Comparison of ENCODE assay signal across 8 mouse cellular contexts in the genomic region with DNA sequence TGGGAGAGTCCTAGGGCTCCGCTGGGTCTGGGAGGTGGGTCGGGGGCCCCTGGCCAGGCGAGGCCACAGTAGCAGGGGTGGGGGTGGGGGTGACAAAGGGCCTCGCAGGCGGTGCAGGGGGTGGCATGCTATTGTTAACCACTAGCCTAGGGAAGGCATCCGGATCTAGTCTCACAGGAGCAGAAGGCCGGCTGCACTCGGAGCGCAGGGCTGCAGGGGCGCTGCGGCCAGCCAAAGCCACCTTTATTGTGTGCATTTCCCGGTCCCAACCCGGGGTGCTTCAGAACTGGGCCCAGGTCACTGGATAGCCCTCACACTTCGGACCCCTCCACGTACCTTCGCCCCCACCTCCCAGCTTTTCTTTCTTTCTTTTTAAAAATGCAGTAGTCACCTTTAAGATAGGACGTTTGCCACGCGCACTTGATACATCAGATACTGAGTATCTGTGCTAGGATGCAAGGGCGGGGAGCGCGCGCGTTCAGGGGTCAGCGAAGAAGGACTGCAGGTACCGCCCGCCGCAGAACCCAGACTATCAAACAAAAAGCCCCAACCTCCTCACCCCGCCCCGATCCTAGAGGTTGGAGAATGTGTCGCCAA. TPM values are rescaled to one million over a fixed set of nuclear protein-coding genes. Genes with fewer than 3 reads are reported as not detected.
DNase-seq lines count a peak whose midpoint lies in the region; ATAC-seq and TF ChIP-seq lines count a peak whose summit lies in the region.

No protein-coding gene starts in this region.

- peak overlapping the region; percentile 95 for H3K4me2 ChIP-seq in kidney, embryonic 14.5 days (replicated peaks; ENCODE audit: low read depth, low read length)
- peak overlapping the region; percentile 82 for H3K4me2 ChIP-seq in liver, postnatal 0 days (ENCODE audit: low read depth, low read length)

- 1% methylated on average over 31 of the region's 31 CpGs for WGBS in spleen, adult 2 months
- under 1% methylated on average over 31 of the region's 31 CpGs for WGBS in heart, embryonic 10.5 days
- WGBS in kidney, embryonic 14.5 days = under 1% methylated on average over 31 of the region's 31 CpGs
- 1% methylated on average over 30 of the region's 31 CpGs for WGBS in liver, postnatal 0 days (ENCODE audit: insufficient replicate concordance)
- under 1% methylated on average over 31 of the region's 31 CpGs for WGBS in small intestine, adult 2 months

- H3K4me3 ChIP-seq in spleen, adult 2 months (ENCODE audit: extremely low read depth, insufficient read depth, insufficient read length) = peak overlapping the region; percentile 45; the same call in 1 of the 2 replicates
- peak overlapping the region; percentile 72 for H3K4me3 ChIP-seq in heart, embryonic 10.5 days
- H3K4me3 ChIP-seq in kidney, embryonic 14.5 days (ENCODE audit: low read length) = peak overlapping the region; percentile 54
- peak overlapping the region; percentile 55 for H3K4me3 ChIP-seq in liver, postnatal 0 days (ENCODE audit: low read depth, low read length)
- peak overlapping the region; percentile 81 for H3K4me3 ChIP-seq in small intestine, adult 2 months (ENCODE audit: low read depth, low read length)

- no peak for TF ChIP-seq CTCF in spleen, adult 2 months (IDR thresholded peaks at IDR 0.05; ENCODE audit: extremely low read depth, insufficient read depth, insufficient read length, insufficient replicate concordance)
- TF ChIP-seq CTCF in liver, postnatal 0 days (IDR thresholded peaks at IDR 0.05; ENCODE audit: low read depth) = no peak
- TF ChIP-seq CTCF in small intestine, adult 2 months (IDR thresholded peaks at IDR 0.05; ENCODE audit: extremely low read depth, insufficient read length, insufficient replicate concordance, low read depth, low read length) = no peak

- TF ChIP-seq EP300 in liver, postnatal 0 days (IDR thresholded peaks at IDR 0.05; ENCODE audit: low read depth) = no peak

- peak; percentile 16 for ATAC-seq in kidney, embryonic 14.5 days (ENCODE audit: low FRiP score, low TSS enrichment)
- no peak for ATAC-seq in liver, postnatal 0 days
- no peak for ATAC-seq in activated CD4-positive, CD25-positive, alpha-beta regulatory T cell, adult 4 months

- H3K27me3 ChIP-seq in spleen, adult 2 months (ENCODE audit: control insufficient read depth, insufficient read depth, low read length) = peaks cover 55% of the 10 kb centered on the region
- peaks cover 73% of the 10 kb centered on the region for H3K27me3 ChIP-seq in heart, embryonic 10.5 days (ENCODE audit: insufficient read depth, poor library complexity, severe bottlenecking)
- H3K27me3 ChIP-seq in kidney, embryonic 14.5 days (ENCODE audit: control insufficient read depth, insufficient read depth, low read length) = peaks cover 49% of the 10 kb centered on the region
- H3K27me3 ChIP-seq in liver, postnatal 0 days (ENCODE audit: insufficient read depth, low read length) = peaks cover 75% of the 10 kb centered on the region
- H3K27me3 ChIP-seq in small intestine, adult 2 months (ENCODE audit: control insufficient read depth, insufficient read depth, low read length) = peaks cover 24% of the 10 kb centered on the region; the same call in 1 of the 2 replicates

- H3K9me3 ChIP-seq in heart, embryonic 10.5 days = no peaks in the 10 kb centered on the region
- no peaks in the 10 kb centered on the region for H3K9me3 ChIP-seq in kidney, embryonic 14.5 days (ENCODE audit: control insufficient read depth, low read length)
- no peaks in the 10 kb centered on the region for H3K9me3 ChIP-seq in liver, postnatal 0 days (ENCODE audit: low read length)

- no peak overlapping the region for H3K27ac ChIP-seq in spleen, adult 2 months (ENCODE audit: insufficient read depth, low read length)
- H3K27ac ChIP-seq in heart, embryonic 10.5 days = peak overlapping the region; percentile 86
- H3K27ac ChIP-seq in kidney, embryonic 14.5 days (ENCODE audit: low read depth, low read length) = peak overlapping the region; percentile 30; the same call in 1 of the 2 replicates
- no peak overlapping the region for H3K27ac ChIP-seq in liver, postnatal 0 days (ENCODE audit: low read depth)
- no peak overlapping the region for H3K27ac ChIP-seq in small intestine, adult 2 months (ENCODE audit: insufficient read depth, low read depth, low read length)

- H3K9ac ChIP-seq in kidney, embryonic 14.5 days (ENCODE audit: low read depth, low read length) = peak overlapping the region; percentile 63
- H3K9ac ChIP-seq in liver, postnatal 0 days (replicated peaks) = no peak overlapping the region

- no peak for TF ChIP-seq POLR2A in spleen, adult 2 months (IDR thresholded peaks at IDR 0.05; ENCODE audit: low read depth, low read length)
- TF ChIP-seq POLR2A in small intestine, adult 2 months (IDR thresholded peaks at IDR 0.05; ENCODE audit: low read depth, low read length) = no peak

- no peak for DNase-seq in spleen, adult 2 months (ENCODE audit: low read depth in 1 of 2, low spot score in 2 of 2)
- no peak for DNase-seq in spleen, postnatal 36 days (ENCODE audit: low spot score in 2 of 2)
- peak; percentile 69 to 80 for DNase-seq in cerebellum, postnatal 10 days
- no peak for DNase-seq in heart, embryonic 10.5 days (ENCODE audit: low spot score)
- peak; percentile 24 for DNase-seq in liver, postnatal 0 days

- H3K4me1 ChIP-seq in spleen, adult 2 months (ENCODE audit: control insufficient read depth, insufficient read depth, insufficient read length) = peaks cover 22% of the 10 kb centered on the region
- H3K4me1 ChIP-seq in heart, embryonic 10.5 days = peaks cover 41% of the 10 kb centered on the region
- H3K4me1 ChIP-seq in kidney, embryonic 14.5 days (ENCODE audit: control insufficient read depth, insufficient read depth, low read length) = peaks cover 10% of the 10 kb centered on the region; the same call in 1 of the 2 replicates
- peaks cover 27% of the 10 kb centered on the region for H3K4me1 ChIP-seq in liver, postnatal 0 days (ENCODE audit: insufficient read depth)
- H3K4me1 ChIP-seq in small intestine, adult 2 months (ENCODE audit: control insufficient read depth, insufficient read depth, insufficient read length, low read length) = peaks cover 5% of the 10 kb centered on the region; the same call in 1 of the 2 replicates

- H3K36me3 ChIP-seq in spleen, adult 2 months (ENCODE audit: control insufficient read depth, insufficient read depth, low read length) = no peaks in the 10 kb centered on the region
- no peaks in the 10 kb centered on the region for H3K36me3 ChIP-seq in heart, embryonic 10.5 days
- H3K36me3 ChIP-seq in kidney, embryonic 14.5 days (ENCODE audit: control insufficient read depth, insufficient read depth, low read length) = no peaks in the 10 kb centered on the region
- no peaks in the 10 kb centered on the region for H3K36me3 ChIP-seq in liver, postnatal 0 days (replicated peaks; ENCODE audit: insufficient read depth, low read length)
- no peaks in the 10 kb centered on the region for H3K36me3 ChIP-seq in small intestine, adult 2 months (ENCODE audit: control insufficient read depth, insufficient read depth, low read length)

RNA-seq across cellular contexts. Expression of gene Fgf9, which starts 5.2 kb away (rescaled TPM):
- not detected in 2 replicates for polyA plus RNA-seq in spleen, adult 2 months (2012; rRNA removed)
- 5.4 and 9.0 TPM in 2 replicates for polyA plus RNA-seq in heart, embryonic 10.5 days (2016; fragmentation: Nextera tagmentation; extraction: Ambion mirVana)
- 7.1 and 8.5 TPM in 2 replicates for polyA plus RNA-seq in kidney, embryonic 14.5 days (2014; fragmentation: Nextera tagmentation; extraction: Ambion mirVana)
- polyA plus RNA-seq in liver, postnatal 0 days (2015; fragmentation: Nextera tagmentation; extraction: Ambion mirVana) = 0.19 and 0.20 TPM in 2 replicates
- 0.14 and 0.62 TPM in 2 replicates for polyA plus RNA-seq in small intestine, adult 2 months (2012; rRNA removed)
- under 1 TPM in 1 of 2 experiments, not detected in 1; 0.29 TPM for polyA plus RNA-seq in activated CD4-positive, CD25-positive, alpha-beta regulatory T cell, adult 4 months (2017; shearing (Covaris generic))

Comparison
In these comparisons a context has a peak if more than half of its experiments do, and no peak if none do; other contexts are left out.
1. DNase-seq: peak in cerebellum, postnatal 10 days (2 of 2) and liver, postnatal 0 days (single experiment); none in spleen, adult 2 months (0 of 2), spleen, postnatal 36 days (0 of 2) and heart, embryonic 10.5 days (single experiment).
2. H3K27ac ChIP-seq: peak in heart, embryonic 10.5 days (single experiment) and kidney, embryonic 14.5 days (single experiment); none in spleen, adult 2 months (single experiment), liver, postnatal 0 days (single experiment) and small intestine, adult 2 months (single experiment).
3. Peak in every context shown above with its lines, with median percentiles within 50 percentile points of each other: H3K4me3 ChIP-seq.